Mouse (Mus musculus): ENCODE data around the gene Mfsd4b3. TPM values are rescaled to one million over a fixed set of nuclear protein-coding genes. Genes with fewer than 3 reads are reported as not detected.
"Not testable (repeated sequence)": the region's sequence is repeated elsewhere in the genome, so short reads cannot be mapped to it uniquely, and the experiment has no call there.

Mfsd4b3 gene
- total RNA-seq, 2 experiments from 2014 or later, result 3.7 to 5.4 TPM

DNA sequence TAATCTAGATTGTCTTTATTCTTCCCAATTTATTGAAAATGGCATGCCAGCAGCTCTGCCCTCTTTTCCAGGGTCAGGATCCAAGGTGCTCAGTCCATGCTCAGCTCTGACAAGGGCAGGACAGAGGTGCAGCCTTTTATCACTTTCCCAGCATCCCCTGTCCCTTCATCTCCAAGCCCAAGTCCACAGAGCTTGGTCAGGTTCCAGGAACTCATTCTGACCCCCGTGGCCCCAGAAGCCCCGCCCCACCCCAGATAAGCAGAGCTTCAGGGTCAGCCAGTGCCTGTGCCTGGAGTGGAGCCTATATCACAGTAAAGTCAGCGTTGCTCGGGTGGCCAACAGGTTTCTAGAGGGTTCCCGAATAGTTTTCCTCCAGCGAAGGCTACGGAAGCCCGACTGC is 35.4 kb downstream of the Mfsd4b3 start:
- not testable (repeated sequence) for DNase-seq

DNA sequence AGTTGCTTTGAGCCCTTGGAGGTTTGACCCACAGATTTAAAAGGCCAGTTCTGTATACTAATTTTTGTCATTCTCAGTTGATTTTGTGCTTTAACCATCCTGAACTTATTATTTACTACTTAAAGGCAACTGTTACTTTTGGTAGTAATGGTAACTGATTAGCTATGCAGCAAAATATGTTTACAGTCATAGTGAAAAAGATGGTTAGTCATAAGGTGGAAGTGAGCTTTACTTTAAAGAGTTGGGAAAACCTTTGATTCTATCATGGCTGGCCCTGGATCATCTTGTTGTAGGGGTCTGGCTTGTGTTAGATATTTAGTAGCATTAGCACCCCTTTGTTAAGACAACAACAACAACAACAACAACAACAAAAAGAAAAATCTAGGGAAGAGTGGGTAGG is 47.3 kb downstream of the Mfsd4b3 start:
- no peak for DNase-seq

DNA sequence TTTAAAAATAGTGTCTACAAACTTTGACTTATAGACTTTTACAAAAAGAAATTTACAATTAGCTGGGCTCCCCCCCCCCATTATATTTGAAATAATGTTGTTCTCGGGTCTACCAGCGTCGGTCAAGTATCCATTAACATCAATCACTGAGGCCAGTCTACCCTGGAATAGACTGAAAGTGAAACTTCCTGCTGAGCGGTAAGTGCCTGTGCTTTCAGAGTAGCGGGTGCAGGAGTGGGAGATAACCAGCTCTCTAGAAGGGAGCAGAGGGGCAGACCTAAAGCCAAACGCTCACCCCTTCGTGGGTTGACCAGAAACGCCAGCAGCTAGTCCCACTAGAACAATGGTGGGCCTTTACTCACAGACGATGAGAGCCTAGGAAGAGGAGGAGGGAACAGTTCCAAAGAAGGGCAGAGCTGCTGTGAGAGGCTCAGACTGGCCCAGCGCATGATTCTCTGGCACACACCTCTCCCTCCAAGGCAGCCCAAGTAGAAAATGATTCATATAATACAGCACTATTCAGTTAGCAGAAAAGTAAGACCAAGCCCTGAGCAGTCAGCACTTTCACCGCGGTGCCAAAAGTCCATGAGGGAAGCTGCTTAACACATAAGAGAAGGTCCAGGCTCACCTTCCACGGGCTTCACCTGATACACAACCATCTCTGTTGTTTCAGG is 51.0 kb downstream of the Mfsd4b3 start:
- no peak for DNase-seq

DNA sequence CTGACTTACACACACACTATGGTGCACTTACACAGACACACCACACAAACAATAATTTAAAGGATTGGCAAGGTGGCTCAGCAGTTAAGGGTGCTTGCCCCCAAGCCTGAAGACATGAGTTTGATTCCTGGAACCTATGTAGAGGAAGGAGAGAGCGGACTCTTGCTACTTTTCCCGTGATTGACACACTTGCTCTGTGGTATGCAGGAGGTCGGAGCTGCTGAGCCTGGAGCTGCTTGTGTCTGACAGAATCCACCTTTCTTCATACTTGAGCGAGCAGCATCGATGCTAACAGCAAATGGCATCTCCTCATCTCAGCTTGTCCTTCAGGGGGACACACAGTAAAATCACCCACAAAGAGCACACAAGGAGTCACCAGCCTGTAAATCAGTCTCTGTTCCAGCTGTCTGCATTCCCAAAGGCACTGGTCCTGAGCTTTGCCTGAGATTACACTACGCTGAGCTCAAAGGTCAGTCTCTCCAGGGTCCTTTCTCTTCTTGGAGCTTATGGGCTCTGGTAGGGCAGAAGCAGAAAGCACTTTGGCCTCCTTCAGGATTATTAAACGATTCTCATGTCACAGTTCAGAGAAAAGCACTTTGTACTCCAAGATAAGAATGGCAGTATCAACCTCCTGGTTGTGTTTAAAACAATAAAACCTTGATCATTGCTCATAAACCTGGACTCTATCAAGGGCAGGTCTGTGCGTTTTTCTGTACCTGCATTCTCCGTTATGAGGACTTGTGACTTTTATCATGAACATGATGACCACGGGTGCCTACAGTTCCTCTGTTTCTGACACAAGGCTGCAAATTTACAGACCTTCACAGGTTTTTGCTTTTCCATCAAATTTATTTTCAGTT is 52.9 kb downstream of the Mfsd4b3 start:
- DNase-seq, result no peak

DNA sequence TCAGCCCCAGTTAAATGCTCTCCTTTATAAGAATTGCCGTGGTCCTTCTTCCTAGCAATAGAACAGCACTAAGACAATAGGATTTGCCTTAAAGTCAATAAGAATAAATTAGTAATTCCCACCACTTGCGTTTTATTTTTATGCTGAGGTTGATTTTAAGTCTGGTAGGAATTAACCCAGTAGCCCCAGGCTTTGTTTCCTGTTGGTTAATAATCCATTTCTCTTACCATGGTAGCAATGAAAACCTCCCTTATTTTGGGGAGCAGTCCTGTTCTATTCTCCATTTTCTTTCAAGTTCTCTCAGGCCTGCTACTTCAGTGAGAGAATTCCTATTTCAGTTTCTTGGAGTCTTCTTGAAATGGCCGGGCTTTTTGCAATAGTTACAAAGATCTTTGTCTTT is 55.8 kb downstream of the Mfsd4b3 start:
- no peak for DNase-seq

DNA sequence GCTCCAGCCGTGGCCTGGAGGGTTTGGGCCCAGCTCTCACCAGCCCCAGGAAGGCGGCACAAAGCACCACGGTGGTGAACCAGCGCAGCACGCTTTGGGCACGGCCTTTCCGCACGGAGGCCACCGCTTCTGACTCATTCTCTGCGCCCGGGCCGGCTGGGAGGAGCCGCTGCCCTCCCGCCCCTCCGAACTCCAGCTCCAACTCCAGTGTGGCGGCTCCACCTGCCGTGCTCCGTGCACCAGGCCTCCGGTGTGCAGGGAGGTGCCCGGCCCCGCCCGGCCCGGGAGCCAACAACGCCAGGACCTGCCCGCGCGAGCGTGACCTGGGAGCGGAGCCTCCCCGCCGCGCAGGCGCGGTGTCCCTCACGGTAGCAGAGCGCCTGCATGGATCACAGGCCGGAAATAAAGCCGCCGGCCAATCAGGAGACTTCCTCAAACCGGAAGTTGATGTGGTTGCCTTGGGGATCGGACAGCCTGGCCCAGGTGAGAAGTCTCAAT is 61.0 kb downstream of the Mfsd4b3 start, which contains the start of gene Mfsd4b4:
Gene Mfsd4b4, minus strand, starts transcription at position 365 of the 498 bp plus-strand sequence.
- DNase-seq, result peak; percentile 88

Other genes starting within 250 kb of the Mfsd4b3 start
- 10 to 100 TPM; 24.2 to 27.4 TPM for gene Rev3l, start 228.0 kb downstream of the Mfsd4b3 start, total RNA-seq (2021)
- gene Mfsd4b4, start 60.9 kb downstream of the Mfsd4b3 start, total RNA-seq (2021), result 1 to 10 TPM; 2.1 to 2.2 TPM
- gene Mfsd4b2, start 33.2 kb downstream of the Mfsd4b3 start, total RNA-seq (2021), result under 1 TPM; 0.15 to 0.19 TPM
- gene Mfsd4b5, start 26.5 kb upstream of the Mfsd4b3 start, total RNA-seq (2021), result under 1 TPM; 0.32 to 0.36 TPM
- gene Mfsd4b1, start 65.1 kb upstream of the Mfsd4b3 start, total RNA-seq (2021), result 1 to 10 TPM; 3.0 to 3.2 TPM
- gene Slc16a10, start 182.1 kb upstream of the Mfsd4b3 start, total RNA-seq (2021), result 10 to 100 TPM; 24.1 to 39.7 TPM

Measured in gastrocnemius, postnatal 25 days (tissue).